Mouse (Mus musculus) T-cell, adult 2 months (primary cell): Measurements from ENCODE around the gene Nat8f7.
"Not testable (repeated sequence)": the region's sequence is repeated elsewhere in the genome, so short reads cannot be mapped to it uniquely, and the experiment has no call there.

ENCODE experiments used
- DNase-seq: peaks from one replicate; pipeline ENCODE4 v3.0.0; 2022; ENCODE audit warnings: low spot score

Gene Nat8f7

GRCm38 (mm10) chr6:85713105-85713504 lies at the start of gene Nat8f7:
Gene Nat8f7 (minus strand): TSS chr6:85713205.
- not testable (repeated sequence) for DNase-seq

GRCm38 (mm10) chr6:85762678-85763077 lies 49.7 kb upstream of the Nat8f7 start:
- not testable (repeated sequence) for DNase-seq

- not testable (repeated sequence) for DNase-seq
These were observed 42.8 kb upstream of the Nat8f7 start for GRCm38 (mm10) chr6:85755705-85756249.

GRCm38 (mm10) chr6:85709607-85710006 lies 3.4 kb downstream of the Nat8f7 start:
- not testable (repeated sequence) for DNase-seq

- DNase-seq, result not testable (repeated sequence)
These were observed 3.8 kb downstream of the Nat8f7 start for GRCm38 (mm10) chr6:85709206-85709605.

GRCm38 (mm10) chr6:85701943-85702342 lies 11.1 kb downstream of the Nat8f7 start:
- not testable (repeated sequence) for DNase-seq
